18 mouse cellular contexts compared by ENCODE assay signal in genomic region chr3:142173996-142174395, GRCm38 (mm10). TPM values are rescaled to one million over a fixed set of nuclear protein-coding genes. Genes with fewer than 3 reads are reported as not detected.
DNase-seq lines count a peak whose midpoint lies in the region.
"Had no signal": no experiment of that assay in that cellular context is flagged by ENCODE, and none has a peak within 500 bp of the region (broad histone marks: within the 10 kb centered on the region; RNA-seq: fewer than 3 reads in every experiment).

No protein-coding gene starts in this region.

- peak; percentile 14 to 40 for DNase-seq in frontal cortex, adult 2 months (ENCODE audit: extremely low spot score in 1 of 2, low spot score in 1 of 2)
- DNase-seq in frontal cortex, postnatal 10 days (ENCODE audit: low spot score in 2 of 2): no peak
- DNase-seq in left cerebral cortex, postnatal 25 days (ENCODE audit: low spot score in 2 of 2): peak; percentile 7 to 81
- DNase-seq in left cerebral cortex, postnatal 4 days: no peak
- DNase-seq in right cerebral cortex, postnatal 25 days: peak; percentile 14
- DNase-seq in right cerebral cortex, postnatal 10 days (ENCODE audit: low spot score in 2 of 2): no peak
- no peak for DNase-seq in gastrocnemius, postnatal 36 days
- DNase-seq: adrenal gland, postnatal 14 days; cerebellum, adult 18-20 months; cerebellum, adult 9-11 months; cerebellum, postnatal 36 days; gastrocnemius, adult 2 months; gastrocnemius, postnatal 25 days; heart, adult 18-20 months; heart, postnatal 14 days had no signal

- intact Hi-C loops in left cerebral cortex, postnatal 25 days (cut with DNase I): no loop called here
- intact Hi-C loops in left cerebral cortex, postnatal 4 days (cut with DNase I): loop anchor here (10.0 kb wide), 1 partner anchor 101 kb away; no protein-coding TSS in a partner anchor
- intact Hi-C loops in gastrocnemius, postnatal 36 days (cut with DNase I): no loop called here

RNA-seq across cellular contexts. Expression of gene Bmpr1b, which starts 4.8 kb away (rescaled TPM):
- 9.3 and 11.8 TPM in 2 replicates for polyA plus RNA-seq in frontal cortex, adult 2 months (2012; rRNA removed)
- total RNA-seq in left cerebral cortex, postnatal 25 days (2021): 10 to 100 TPM; 15.1 to 17.9 TPM
- 10 to 100 TPM; 11.5 to 14.3 TPM for total RNA-seq in left cerebral cortex, postnatal 4 days (2021)
- total RNA-seq in gastrocnemius, postnatal 36 days (2021): 1 to 10 TPM; 1.8 to 4.0 TPM
- total RNA-seq: hematopoietic stem cell, adult 5-6 weeks had no signal
- polyA plus RNA-seq: activated CD4-positive, CD25-positive, alpha-beta regulatory T cell, adult 4 months; Patski had no signal

Comparison
In these comparisons a context has a peak if more than half of its experiments do, and no peak if none do; other contexts are left out.
1. DNase-seq: peak in frontal cortex, adult 2 months (2 of 2), left cerebral cortex, postnatal 25 days (2 of 2) and right cerebral cortex, postnatal 25 days (single experiment); none in frontal cortex, postnatal 10 days (0 of 2), left cerebral cortex, postnatal 4 days (single experiment), right cerebral cortex, postnatal 10 days (0 of 2) and gastrocnemius, postnatal 36 days (0 of 2).